Comparison of ENCODE assay signal across 27 mouse cellular contexts in the genomic region with DNA sequence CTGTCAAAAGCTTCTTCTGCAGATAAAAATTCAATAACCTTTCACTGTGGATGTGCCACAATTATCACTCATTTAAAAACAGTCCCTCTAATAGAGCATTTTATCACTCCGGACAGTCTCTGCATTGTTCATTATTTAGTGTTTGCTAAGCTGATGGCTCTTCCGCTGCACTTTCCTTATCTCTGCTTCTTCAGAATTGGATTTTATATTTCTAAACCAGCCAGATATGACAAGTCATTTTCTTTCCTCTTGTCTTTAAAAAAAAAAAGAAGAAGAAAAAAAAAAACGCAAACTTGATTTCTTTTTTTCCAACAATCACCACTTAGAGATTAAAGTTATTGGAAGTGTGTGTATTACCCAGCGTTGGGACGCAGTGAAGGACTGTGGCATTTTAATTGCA.
"Had no signal": no experiment of that assay in that cellular context is flagged by ENCODE, and none has a peak within 500 bp of the region (broad histone marks: within the 10 kb centered on the region; RNA-seq: fewer than 3 reads in every experiment).

No protein-coding gene starts in this region.

- DNase-seq: gastrocnemius, postnatal 14 days; gastrocnemius, postnatal 36 days; heart, adult 11 months; heart, adult 2 months; heart, postnatal 14 days; heart, postnatal 36 days; kidney, adult 11 months; kidney, adult 2 months; kidney, adult 9 months; kidney, postnatal 36 days; layer of hippocampus, adult 9-11 months; layer of hippocampus, postnatal 36 days; left cerebral cortex, postnatal 4 days; lung, adult 18-20 months had no signal

- H3K4me2 ChIP-seq: heart, embryonic 11.5 days; heart, embryonic 13.5 days; heart, embryonic 15.5 days; hindbrain, embryonic 13.5 days; hindbrain, embryonic 15.5 days; kidney, embryonic 15.5 days; limb, embryonic 13.5 days; limb, embryonic 15.5 days; liver, embryonic 12.5 days had no signal

- ATAC-seq: hindbrain, postnatal 0 days; intestine, embryonic 16.5 days; liver, embryonic 12.5 days had no signal

- H3K36me3 ChIP-seq: heart, embryonic 13.5 days; heart, embryonic 15.5 days; hindbrain, embryonic 13.5 days; hindbrain, embryonic 15.5 days; kidney, embryonic 15.5 days; limb, embryonic 13.5 days; limb, embryonic 15.5 days; liver, embryonic 12.5 days had no signal

- H3K4me1 ChIP-seq: liver, embryonic 12.5 days had no signal

- H3K9me3 ChIP-seq: heart, embryonic 13.5 days; heart, embryonic 15.5 days; hindbrain, embryonic 13.5 days; hindbrain, embryonic 15.5 days; kidney, embryonic 15.5 days; limb, embryonic 15.5 days; liver, embryonic 12.5 days had no signal

- H3K27ac ChIP-seq: heart, adult 2 months; heart, embryonic 15.5 days; hindbrain, embryonic 15.5 days; hindbrain, postnatal 0 days; kidney, embryonic 15.5 days; kidney, postnatal 0 days; limb, embryonic 13.5 days; limb, embryonic 15.5 days; liver, embryonic 12.5 days; liver, embryonic 14.5 days had no signal

- H3K4me3 ChIP-seq: heart, adult 2 months; heart, embryonic 13.5 days; heart, embryonic 15.5 days; hindbrain, embryonic 13.5 days; hindbrain, embryonic 15.5 days; kidney, embryonic 15.5 days; limb, embryonic 13.5 days; limb, embryonic 15.5 days; liver, embryonic 12.5 days had no signal

- H3K27me3 ChIP-seq: heart, embryonic 13.5 days; heart, embryonic 15.5 days; hindbrain, embryonic 13.5 days; hindbrain, embryonic 15.5 days; kidney, embryonic 15.5 days; limb, embryonic 13.5 days; limb, embryonic 15.5 days; liver, embryonic 12.5 days had no signal

- H3K9ac ChIP-seq: heart, embryonic 13.5 days; heart, embryonic 15.5 days; hindbrain, embryonic 13.5 days; hindbrain, embryonic 15.5 days; kidney, embryonic 15.5 days; limb, embryonic 13.5 days; limb, embryonic 15.5 days; liver, embryonic 12.5 days; liver, embryonic 14.5 days had no signal
